Mouse (Mus musculus) monocyte, adult 5-6 weeks (primary cell): ENCODE data around the gene Rpl29. TPM values are rescaled to one million over a fixed set of nuclear protein-coding genes. Genes with fewer than 3 reads are reported as not detected.

Experiments
- total RNA-seq: library from RNA; stranded (forward); fragments of 200-1000, 200-491, 200-594 nt; gene quantifications from 3 replicates; pipeline ENCODE4 v1.2.3, GENCODE M21; 2017

Rpl29 gene
- total RNA-seq, 1 experiment from 2014 or later = 563 TPM

Other genes with a start within 250 kb of the Rpl29 start
- 30.2 to 33.6 TPM (median 31.1 TPM) in 3 replicates for gene Ppm1m, start 229.7 kb upstream of the Rpl29 start, total RNA-seq
- gene Twf2, start 226.3 kb upstream of the Rpl29 start, total RNA-seq = 50.2 to 87.3 TPM (median 73.1 TPM) in 3 replicates
- gene Tlr9, start 206.9 kb upstream of the Rpl29 start, total RNA-seq = 4.2 to 6.6 TPM (median 6.1 TPM) in 3 replicates
- 26.0 to 28.0 TPM (median 27.3 TPM) in 3 replicates for gene Alas1, start 180.8 kb upstream of the Rpl29 start, total RNA-seq
- gene Poc1a, start 148.4 kb upstream of the Rpl29 start, total RNA-seq = 0.38 to 2.4 TPM (median 0.85 TPM) in 3 replicates
- gene Dusp7, start 60.8 kb upstream of the Rpl29 start, total RNA-seq = 8.7 to 21.2 TPM (median 12.2 TPM) in 3 replicates
- gene Acy1, start 8.9 kb downstream of the Rpl29 start, total RNA-seq = 2.8 to 9.5 TPM (median 5.4 TPM) in 3 replicates
- 2.7 to 3.3 TPM (median 3.2 TPM) in 3 replicates for gene Abhd14b, start 18.0 kb downstream of the Rpl29 start, total RNA-seq
- gene Abhd14a, start 18.2 kb downstream of the Rpl29 start, total RNA-seq = 1.5 to 6.5 TPM in 2 of 3 replicates, not detected in the other
- gene Pcbp4, start 23.8 kb downstream of the Rpl29 start, total RNA-seq = 1.2 to 9.7 TPM (median 2.7 TPM) in 3 replicates
- 0.48 TPM in 1 of 3 replicates, not detected in the others for gene Gpr62, start 36.5 kb downstream of the Rpl29 start, total RNA-seq
- gene Rrp9, start 46.5 kb downstream of the Rpl29 start, total RNA-seq = 27.1 to 41.0 TPM (median 35.1 TPM) in 3 replicates
- 40.5 to 57.0 TPM (median 45.9 TPM) in 3 replicates for gene Parp3, start 47.5 kb downstream of the Rpl29 start, total RNA-seq
- gene Iqcf1, start 70.5 kb downstream of the Rpl29 start, total RNA-seq = not detected in 3 replicates
- gene Iqcf5, start 85.1 kb downstream of the Rpl29 start, total RNA-seq = not detected in 3 replicates
- 6.7 TPM in 1 of 3 replicates, not detected in the others for gene Iqcf3, start 132.2 kb downstream of the Rpl29 start, total RNA-seq
- not detected in 3 replicates for gene Iqcf4, start 141.5 kb downstream of the Rpl29 start, total RNA-seq
- not detected in 3 replicates for gene Iqcf6, start 197.1 kb downstream of the Rpl29 start, total RNA-seq
- not detected in 3 replicates for gene Grm2, start 226.6 kb downstream of the Rpl29 start, total RNA-seq